Comparison of ENCODE assay signal across 8 mouse cellular contexts in genomic region chr8:12915187-12916006, GRCm38 (mm10). TPM values are rescaled to one million over a fixed set of nuclear protein-coding genes. Genes with fewer than 3 reads are reported as not detected.
DNase-seq lines count a peak whose midpoint lies in the region; ATAC-seq lines count a peak whose summit lies in the region.

No protein-coding gene starts in this region.

- ATAC-seq in limb, embryonic 12.5 days (ENCODE audit: insufficient number of reproducible peaks, insufficient read depth, low FRiP score, low TSS enrichment, low read depth) = peak; percentile 62

- H3K4me1 ChIP-seq in limb, embryonic 12.5 days (replicated peaks) = peaks cover 24% of the 10 kb centered on the region

- H3K9ac ChIP-seq in limb, embryonic 12.5 days (replicated peaks) = peak overlapping the region; percentile 60

- H3K36me3 ChIP-seq in limb, embryonic 12.5 days = peaks cover 5% of the 10 kb centered on the region; the same call in 1 of the 2 replicates

- H3K27me3 ChIP-seq in limb, embryonic 12.5 days = peaks cover 8% of the 10 kb centered on the region; the same call in 1 of the 2 replicates

- H3K9me3 ChIP-seq in limb, embryonic 12.5 days = no peaks in the 10 kb centered on the region

- peak overlapping the region; percentile 90 for H3K4me2 ChIP-seq in limb, embryonic 12.5 days

- no peak overlapping the region for H3K27ac ChIP-seq in limb, embryonic 12.5 days

- WGBS in limb, embryonic 12.5 days = 17% methylated on average over 42 of the region's 42 CpGs

- H3K4me3 ChIP-seq in limb, embryonic 12.5 days (replicated peaks) = peak overlapping the region; percentile 59

- peak; percentile 64 to 77 for DNase-seq in layer of hippocampus, postnatal 10 days (ENCODE audit: low spot score in 2 of 2)
- no peak for DNase-seq in layer of hippocampus, adult 8-10 months (ENCODE audit: low spot score in 2 of 2)
- DNase-seq in cerebellum, postnatal 14 days = peak; percentile 74 to 84
- peak; percentile 47 to 57 for DNase-seq in frontal cortex, postnatal 36 days (ENCODE audit: low spot score in 2 of 2)
- peak; percentile 32 for DNase-seq in retina, postnatal 7 days (ENCODE audit: low read depth, low spot score)
- no peak for DNase-seq in adrenal gland, postnatal 36 days
- DNase-seq in thymus, postnatal 36 days = no peak

RNA-seq across cellular contexts. Expression of gene Mcf2l, which starts 41.8 kb away (rescaled TPM):
- 100 to 1,000 TPM; 269 to 278 TPM for total RNA-seq in layer of hippocampus, postnatal 10 days (2021)
- 100 to 1,000 TPM; 191 to 291 (median 234) TPM for total RNA-seq in layer of hippocampus, adult 8-10 months (2022)
- 13.3 and 14.0 TPM in 2 replicates for polyA plus RNA-seq in limb, embryonic 12.5 days (2016; fragmentation: Nextera tagmentation; extraction: Ambion mirVana)
- 10 to 100 TPM; 13.1 to 36.9 TPM for total RNA-seq in adrenal gland, postnatal 36 days (2021)

Comparison
In these comparisons a context has a peak if more than half of its experiments do, and no peak if none do; other contexts are left out.
1. DNase-seq: peak in layer of hippocampus, postnatal 10 days (2 of 2), cerebellum, postnatal 14 days (2 of 2), frontal cortex, postnatal 36 days (2 of 2) and retina, postnatal 7 days (single experiment); none in layer of hippocampus, adult 8-10 months (0 of 2), adrenal gland, postnatal 36 days (0 of 2) and thymus, postnatal 36 days (0 of 2).
2. RNA of gene Mcf2l, which starts 41.8 kb away (total RNA-seq): 269 to 278 TPM in layer of hippocampus, postnatal 10 days and 191 to 291 TPM in layer of hippocampus, adult 8-10 months; 13.1 to 36.9 TPM in adrenal gland, postnatal 36 days; every median in the first group is over 4 times any median in the second.